In the genomic region with DNA sequence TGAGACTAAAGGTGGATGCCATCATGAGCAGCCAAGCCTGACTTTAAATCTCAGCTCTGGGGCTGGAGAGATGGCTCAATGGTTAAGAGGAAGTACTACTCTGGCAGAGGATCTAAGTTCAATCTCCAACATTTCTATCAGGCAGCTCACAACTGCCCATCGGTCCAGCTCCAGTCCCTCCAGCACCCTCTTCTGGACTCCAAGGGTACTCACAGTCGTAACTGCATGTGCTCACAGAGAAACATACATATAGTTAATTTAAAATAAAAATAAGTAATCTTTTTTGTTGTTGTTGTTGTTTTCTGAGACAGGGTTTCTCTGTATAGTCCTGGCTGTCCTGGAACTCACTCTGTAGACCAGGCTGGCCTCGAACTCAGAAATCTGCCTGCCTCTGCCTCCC, we compare ENCODE assay signal across 13 mouse cellular contexts. TPM values are rescaled to one million over a fixed set of nuclear protein-coding genes. Genes with fewer than 3 reads are reported as not detected.
A peak's percentile ranks its signal among the peaks of the same experiment; 100 is the strongest.
DNase-seq lines count a peak whose midpoint lies in the region; ATAC-seq and TF ChIP-seq lines count a peak whose summit lies in the region.
"Had no signal": no experiment of that assay in that cellular context is flagged by ENCODE, and none has a peak within 500 bp of the region (broad histone marks: within the 10 kb centered on the region; RNA-seq: fewer than 3 reads in every experiment).

No protein-coding gene starts in this region.

- in situ Hi-C loops in Patski (cut with MboI; ENCODE audit: low pct_unique_long_range_greater_than_20kb), result no loop called here

- H3K4me1 ChIP-seq in kidney, postnatal 0 days (replicated peaks; ENCODE audit: insufficient read depth, low read length), result 0 out of 2 replicates have a peak, but pooled peaks cover 3% of the 10 kb centered on the region

- no peak overlapping the region for H3K4me3 ChIP-seq in kidney, postnatal 0 days (replicated peaks; ENCODE audit: low read depth, low read length)
- H3K4me3 ChIP-seq: heart, embryonic 10.5 days; midbrain, embryonic 10.5 days had no signal

- no peak overlapping the region for H3K9ac ChIP-seq in kidney, postnatal 0 days (ENCODE audit: low read depth, low read length)

- no peaks in the 10 kb centered on the region for H3K36me3 ChIP-seq in kidney, postnatal 0 days (ENCODE audit: insufficient read depth, low read length)
- H3K36me3 ChIP-seq: heart, embryonic 10.5 days; midbrain, embryonic 10.5 days had no signal

- no peak overlapping the region for H3K4me2 ChIP-seq in kidney, postnatal 0 days (ENCODE audit: low read length)

- no peak overlapping the region for H3K27ac ChIP-seq in kidney, postnatal 0 days
- H3K27ac ChIP-seq: heart, embryonic 10.5 days; midbrain, embryonic 10.5 days had no signal

- WGBS in kidney, postnatal 0 days, result 91% methylated on average over 3 of the region's 3 CpGs

- H3K27me3 ChIP-seq in kidney, postnatal 0 days (ENCODE audit: insufficient read depth, low read length), result no peaks in the 10 kb centered on the region
- no peaks in the 10 kb centered on the region for H3K27me3 ChIP-seq in Patski

- DNase-seq in kidney, postnatal 0 days (ENCODE audit: low spot score), result peak; percentile 64
- no peak for DNase-seq in kidney, adult 11 months
- peak; percentile 46 for DNase-seq in retina, postnatal 1 day
- no peak for DNase-seq in retina, embryonic 14.5 days (ENCODE audit: low spot score)
- DNase-seq in Patski (ENCODE audit: low read depth, low spot score), result no peak
- no peak for DNase-seq in adrenal gland, adult 2 months
- no peak for DNase-seq in adrenal gland, adult 18-20 months (ENCODE audit: low spot score in 2 of 2)
- DNase-seq: adrenal gland, postnatal 25 days; kidney, adult 8-10 months; spleen, adult 18-20 months had no signal

- no peak for ATAC-seq in kidney, postnatal 0 days (replicated peaks; ENCODE audit: low FRiP score, low read depth)
- ATAC-seq in Patski, result no peak

- POLR2A ChIA-PET in Patski (lab: Charles Lee), result no interaction called here

- H3K9me3 ChIP-seq in kidney, postnatal 0 days (replicated peaks; ENCODE audit: low read length), result no peaks in the 10 kb centered on the region
- H3K9me3 ChIP-seq: heart, embryonic 10.5 days; midbrain, embryonic 10.5 days had no signal

- peak; percentile 55 for TF ChIP-seq CTCF in kidney, postnatal 0 days (IDR thresholded peaks at IDR 0.05; ENCODE audit: low read depth)
- peak; percentile 69 for TF ChIP-seq CTCF in Patski (IDR thresholded peaks at IDR 0.05)

- CTCF ChIA-PET in Patski (lab: Charles Lee), result interaction anchor here (0.9 to 1.4 kb wide), 2 partner anchors 25 to 44 kb away, joined by 3 read pairs; no protein-coding TSS in a partner anchor

RNA-seq across cellular contexts. Expression of gene Fzd2, which starts 4.3 kb away (rescaled TPM):
- 21.8 and 25.9 TPM in 2 replicates for polyA plus RNA-seq in kidney, postnatal 0 days (2015; fragmentation: Nextera tagmentation; extraction: Ambion mirVana)
- polyA plus RNA-seq in Patski (2021), result 16.9 TPM
- total RNA-seq in adrenal gland, adult 2 months (2021), result 1 to 10 TPM; 2.0 to 9.3 TPM
- polyA plus RNA-seq in adrenal gland, adult 2 months (2012; rRNA removed), result 22.8 and 23.1 TPM in 2 replicates
- total RNA-seq in adrenal gland, adult 18-20 months (2021), result 1 to 10 TPM; 2.6 to 3.6 TPM
- total RNA-seq: hematopoietic stem cell, adult 5-6 weeks had no signal

RNA-seq across cellular contexts. Expression of gene Gm11627, which starts 20.7 kb away (rescaled TPM):
- 8.6 and 8.9 TPM in 2 replicates for polyA plus RNA-seq in kidney, postnatal 0 days (2015; fragmentation: Nextera tagmentation; extraction: Ambion mirVana)
- not detected for polyA plus RNA-seq in Patski (2021)
- total RNA-seq in adrenal gland, adult 2 months (2021), result under 1 TPM in 1 of 2 experiments, not detected in 1; 0.52 TPM
- polyA plus RNA-seq in adrenal gland, adult 2 months (2012; rRNA removed), result not detected in 2 replicates
- not detected for total RNA-seq in adrenal gland, adult 18-20 months (2021)
- total RNA-seq: adrenal gland, postnatal 25 days; hematopoietic stem cell, adult 5-6 weeks had no signal

RNA-seq across cellular contexts. Expression of gene Gpatch8, which starts 43.7 kb away (rescaled TPM):
- 25.1 and 29.6 TPM in 2 replicates for polyA plus RNA-seq in kidney, postnatal 0 days (2015; fragmentation: Nextera tagmentation; extraction: Ambion mirVana)
- 27.5 TPM for polyA plus RNA-seq in Patski (2021)
- total RNA-seq in adrenal gland, adult 2 months (2021), result 10 to 100 TPM; 23.2 to 31.4 TPM
- 16.0 and 18.4 TPM in 2 replicates for polyA plus RNA-seq in adrenal gland, adult 2 months (2012; rRNA removed)
- total RNA-seq in adrenal gland, adult 18-20 months (2021), result 10 to 100 TPM; 24.6 to 29.8 TPM

Comparison
In these comparisons a context has a peak if more than half of its experiments do, and no peak if none do; other contexts are left out.
1. DNase-seq: peak in kidney, postnatal 0 days (single experiment) and retina, postnatal 1 day (single experiment); none in kidney, adult 11 months (single experiment), retina, embryonic 14.5 days (single experiment), Patski (single experiment), adrenal gland, adult 2 months (single experiment) and adrenal gland, adult 18-20 months (0 of 2).